Mouse (Mus musculus) CH12.LX (cell line): ENCODE measurements at regions not wholly inside any gene's neighbourhood (a gene's known extent, or its start where the extent isn't known, plus 50 kb on each side); places are given as distances from the start of the nearest gene placed in this dataset.

Source experiments
- DNase-seq: peaks from one replicate; pipeline ENCODE4 v3.0.0-alpha.2; 2013; ENCODE audit errors: extremely low read depth
- H3K27ac ChIP-seq: 2 replicates; pipeline ENCODE4 v1.5.1; 2012; ENCODE audit warnings: low read depth, mild to moderate bottlenecking, control low read depth, moderate library complexity; ENCODE audit not compliant: insufficient read depth
- H3K27me3 ChIP-seq: replicated peaks from 2 replicates; pipeline ENCODE3; 2012; ENCODE audit warnings: inconsistent platforms
- H3K36me3 ChIP-seq, 2 experiments: replicated peaks in 1 of 2; 2 replicates each; pipeline versions ENCODE3 to v1.6.1; 2012; ENCODE audit warnings: inconsistent platforms in 1 of 2, low read length in 1 of 2, mild to moderate bottlenecking in 1 of 2, mixed read lengths in 1 of 2, moderate library complexity in 1 of 2; ENCODE audit not compliant: control insufficient read depth in 1 of 2, insufficient read depth in 1 of 2
- H3K4me1 ChIP-seq, 2 experiments: 2 replicates each; pipeline ENCODE4 v1.6.1; 2012; ENCODE audit warnings: inconsistent platforms in 1 of 2, moderate library complexity in 1 of 2; ENCODE audit not compliant: insufficient read depth in 2 of 2, control insufficient read depth in 1 of 2
- H3K4me2 ChIP-seq: 2 replicates; pipeline ENCODE4 v1.6.1; 2012; ENCODE audit warnings: low read depth, mild to moderate bottlenecking, control low read depth; ENCODE audit not compliant: poor library complexity, insufficient read depth, severe bottlenecking
- H3K4me3 ChIP-seq, 3 experiments: fragments of 150-350 bp in 1 of 3; sonication (generic) in 1 of 3; replicated peaks in 1 of 3; 2 replicates each; pipeline versions ENCODE3 to v1.5.1; 2011 to 2012; ENCODE audit warnings: low read depth in 2 of 3, low read length in 2 of 3, mild to moderate bottlenecking in 2 of 3, moderate library complexity in 2 of 3, control low read depth in 1 of 3, improper control_type of control experiment in 1 of 3, inconsistent platforms in 1 of 3, mixed read lengths in 1 of 3; ENCODE audit not compliant: poor library complexity in 1 of 3
- H3K79me2 ChIP-seq: replicated peaks from 2 replicates; pipeline ENCODE4 v1.6.1; 2012; ENCODE audit warnings: mild to moderate bottlenecking, moderate library complexity; ENCODE audit not compliant: control insufficient read depth, poor library complexity, insufficient read depth, severe bottlenecking; ENCODE audit errors: extremely low read depth
- H3K9ac ChIP-seq: 2 replicates; pipeline ENCODE4 v1.6.1; 2012; ENCODE audit warnings: low read depth, mild to moderate bottlenecking, control low read depth, moderate library complexity; ENCODE audit not compliant: insufficient read depth
- H3K9me3 ChIP-seq: replicated peaks from 2 replicates; pipeline ENCODE3; 2012; ENCODE audit warnings: low read length, inconsistent platforms, mixed read lengths
- CHD1 ChIP-seq: IDR thresholded peaks from 2 replicates; pipeline ENCODE4 v1.6.1; 2012; ENCODE audit warnings: low read depth, low read length, improper control_type of control experiment, inconsistent platforms
- EP300 ChIP-seq: IDR thresholded peaks from 2 replicates; pipeline ENCODE4 v1.6.1; 2011; ENCODE audit warnings: low read length, improper control_type of control experiment
- GABPA ChIP-seq: IDR thresholded peaks from 2 replicates; pipeline ENCODE4 v1.6.1; 2012; ENCODE audit warnings: low read depth, low read length, improper control_type of control experiment, inconsistent platforms; ENCODE audit not compliant: insufficient replicate concordance
- HCFC1 ChIP-seq: IDR thresholded peaks from 2 replicates; pipeline ENCODE4 v1.6.1; 2012; ENCODE audit warnings: low read depth, mild to moderate bottlenecking, inconsistent platforms, low read length, improper control_type of control experiment
- IRF4 ChIP-seq: IDR thresholded peaks from 2 replicates; pipeline ENCODE4 v1.6.1; 2014; ENCODE audit warnings: low read depth, mild to moderate bottlenecking, inconsistent platforms, low read length, improper control_type of control experiment
- KAT2A ChIP-seq: IDR thresholded peaks from 2 replicates; pipeline ENCODE4 v1.6.1; 2012; ENCODE audit warnings: low read length, improper control_type of control experiment, inconsistent platforms; ENCODE audit not compliant: insufficient replicate concordance
- MAX ChIP-seq: IDR thresholded peaks from 2 replicates; pipeline ENCODE4 v1.6.1; 2011; ENCODE audit warnings: low read length, improper control_type of control experiment
- MEF2A ChIP-seq: IDR thresholded peaks from 2 replicates; pipeline ENCODE4 v1.6.1; 2014; ENCODE audit warnings: low read depth, mild to moderate bottlenecking, inconsistent platforms, low read length, improper control_type of control experiment, borderline replicate concordance
- NELFE ChIP-seq: IDR thresholded peaks from 2 replicates; pipeline ENCODE4 v1.6.1; 2011; ENCODE audit warnings: low read depth, low read length, improper control_type of control experiment
- PAX5 ChIP-seq: IDR thresholded peaks from 2 replicates; pipeline ENCODE4 v1.6.1; 2012; ENCODE audit warnings: low read length, inconsistent platforms, mixed read lengths
- POLR2AphosphoS2 ChIP-seq: IDR thresholded peaks from 2 replicates; pipeline ENCODE4 v1.6.1; 2011; ENCODE audit warnings: low read depth, low read length, improper control_type of control experiment
- RAD21 ChIP-seq: IDR thresholded peaks from 2 replicates; pipeline ENCODE4 v1.6.1; 2011; ENCODE audit warnings: low read depth, mild to moderate bottlenecking, low read length, improper control_type of control experiment, moderate library complexity
- SIN3A ChIP-seq: IDR thresholded peaks from 2 replicates; pipeline ENCODE4 v1.6.1; 2012; ENCODE audit warnings: low read length, improper control_type of control experiment, inconsistent platforms
- TBP ChIP-seq: conservative IDR thresholded peaks from 2 replicates; pipeline ENCODE4 v1.6.1; 2011; ENCODE audit warnings: low read depth, low read length, improper control_type of control experiment
- TCF12 ChIP-seq: IDR thresholded peaks from 2 replicates; pipeline ENCODE4 v1.6.1; 2014; ENCODE audit warnings: low read depth, mild to moderate bottlenecking, inconsistent platforms, low read length, improper control_type of control experiment
- USF2 ChIP-seq: conservative IDR thresholded peaks from 2 replicates; pipeline ENCODE4 v1.6.1; 2011; ENCODE audit warnings: low read depth, low read length, improper control_type of control experiment
- ZC3H11A ChIP-seq: IDR thresholded peaks from 2 replicates; pipeline ENCODE4 v1.6.1; 2012; ENCODE audit warnings: low read depth, mild to moderate bottlenecking, inconsistent platforms, low read length, improper control_type of control experiment
- ZKSCAN1 ChIP-seq: IDR thresholded peaks from 2 replicates; pipeline ENCODE4 v1.6.1; 2012; ENCODE audit warnings: low read depth, inconsistent platforms, low read length, improper control_type of control experiment, borderline replicate concordance
- ZNF384 ChIP-seq: IDR thresholded peaks from 2 replicates; pipeline ENCODE4 v1.6.1; 2012; ENCODE audit warnings: low read depth, low read length, improper control_type of control experiment, inconsistent platforms
- dilution Hi-C: fragments of 300-500 bp; cut with MboI; formaldehyde crosslinking; loops from 2 replicates; pipeline ENCODE4 v1.14.3; 2020; ENCODE audit warnings: low sequenced_read_pairs; ENCODE audit not compliant: extremely low pct_unique_long_range_greater_than_20kb, extremely low pct_ligation_motif_present
- in situ Hi-C: fragments of 300-500 bp; cut with MboI; formaldehyde crosslinking; loops from 3 replicates; pipeline ENCODE4 v1.14.3; 2019; ENCODE audit warnings: low sequenced_read_pairs, low pct_ligation_motif_present, low pct_unique_long_range_greater_than_20kb, mixed read lengths

DNA sequence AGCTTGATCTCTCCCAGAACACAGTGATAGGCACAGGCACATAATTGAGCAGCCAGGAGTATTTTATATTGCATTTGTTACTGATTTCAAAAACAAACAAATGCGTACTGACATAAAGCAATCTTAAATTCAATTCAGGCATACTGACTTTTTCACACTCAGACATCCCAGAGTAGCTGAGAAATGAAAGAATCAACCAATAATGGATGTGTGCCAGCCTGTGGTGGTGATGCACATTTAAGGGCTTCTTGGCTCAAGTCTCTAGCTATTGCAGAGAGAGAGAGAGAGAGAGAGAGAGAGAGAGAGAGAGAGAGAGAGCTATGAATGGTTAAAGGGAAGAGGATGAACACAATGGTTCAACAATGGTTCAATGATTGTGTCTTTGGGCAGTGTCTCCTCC is 426.1 kb upstream of the Nrp1 start:
- Histone ChIP-seq H3K27me3 (no peaks in the 10 kb centered on the region), H3K27ac (no peak overlapping the region), H3K79me2 (no peaks in the 10 kb centered on the region), H3K9me3 (no peaks in the 10 kb centered on the region), H3K4me3 (no peak overlapping the region), H3K36me3 (no peaks in the 10 kb centered on the region)
- in situ Hi-C loops, result no loop called here
- TF ChIP-seq KAT2A, result no peak
- TF ChIP-seq CHD1, result no peak
- TF ChIP-seq MEF2A, result no peak
- no peak for TF ChIP-seq PAX5
- TF ChIP-seq POLR2AphosphoS2, result no peak
- TF ChIP-seq USF2, result no peak
- TF ChIP-seq TCF12, result no peak
- TF ChIP-seq RAD21, result no peak
- TF ChIP-seq MAX, result no peak
- no peak for TF ChIP-seq ZC3H11A
- TF ChIP-seq, all 38 proteins: peak for 0
- no peak overlapping the region for H3K9ac ChIP-seq
- H3K4me1 ChIP-seq, result no peaks in the 10 kb centered on the region
- dilution Hi-C loops, result no loop called here
- no peak for DNase-seq
- no peak overlapping the region for H3K4me2 ChIP-seq

- Histone ChIP-seq H3K36me3 (no peaks in the 10 kb centered on the region), H3K4me1 (peaks cover 0 to 26% of the 10 kb centered on the region in 2 experiments; a peak in 3 of 4 replicates), H3K4me2 (no peak overlapping the region), H3K9me3 (no peaks in the 10 kb centered on the region), H3K27ac (no peak overlapping the region), H3K9ac (no peak overlapping the region), H3K27me3 (no peaks in the 10 kb centered on the region), H3K79me2 (no peaks in the 10 kb centered on the region), H3K4me3 (no peak overlapping the region)
- dilution Hi-C loops, result no loop called here
- in situ Hi-C loops, result no loop called here
- TF ChIP-seq EP300 (no peak), ZNF384 (no peak), CHD1 (no peak), NELFE (no peak), IRF4 (no peak), SIN3A (no peak), TBP (no peak), MEF2A (no peak), HCFC1 (no peak), GABPA (no peak), ZKSCAN1 (no peak)
- no peak for DNase-seq
These were observed 421.5 kb upstream of the Nrp1 start for GRCm38 (mm10) chr8:127936792-127937435.
